Mouse (Mus musculus) C2C12 (cell line): ENCODE measurements around the gene Gm614.

Experiments
- CEBPB ChIP-seq: IDR thresholded peaks from one replicate; pipeline ENCODE4 v1.6.1; 2011; ENCODE audit warnings: low read depth, mild to moderate bottlenecking, control low read depth, moderate library complexity
- CTCF ChIP-seq: IDR thresholded peaks from one replicate; pipeline ENCODE4 v1.5.1; 2011; ENCODE audit not compliant: control insufficient read depth, insufficient read depth, insufficient read length
- FOSL1 ChIP-seq: IDR thresholded peaks from one replicate; pipeline ENCODE4 v1.8.0; 2011; ENCODE audit warnings: mild to moderate bottlenecking, low read length; ENCODE audit not compliant: poor library complexity, insufficient read depth, severe bottlenecking
- MAX ChIP-seq: IDR thresholded peaks from one replicate; pipeline ENCODE4 v1.6.1; 2011; ENCODE audit warnings: mild to moderate bottlenecking, control low read depth
- MYOD1 ChIP-seq: IDR thresholded peaks from one replicate; pipeline ENCODE4 v1.6.1; 2011; ENCODE audit warnings: low read depth; ENCODE audit not compliant: control insufficient read depth, insufficient read length
- MYOG ChIP-seq: IDR thresholded peaks from one replicate; pipeline ENCODE4 v1.6.1; 2011; ENCODE audit not compliant: control insufficient read depth, insufficient read length; ENCODE audit errors: extremely low read depth
- USF1 ChIP-seq: IDR thresholded peaks from one replicate; pipeline ENCODE4 v1.6.1; 2011; ENCODE audit warnings: low read depth, mild to moderate bottlenecking, control low read depth, moderate library complexity

- TF ChIP-seq CTCF: no peak
- no peak for TF ChIP-seq MYOD1
- no peak for TF ChIP-seq FOSL1
- TF ChIP-seq MAX: no peak
- TF ChIP-seq CEBPB: no peak
- no peak for TF ChIP-seq USF1
- TF ChIP-seq MYOG: no peak
Observed at GRCm38 (mm10) chrX:101290111-101290510, 26.3 kb upstream of the Gm614 start.
